Mouse (Mus musculus) spleen, adult 12 weeks (tissue): ENCODE data around the gene Dzip3.

Source experiments
- DNase-seq: peaks from one replicate; pipeline ENCODE4 v3.0.0; 2022; ENCODE audit warnings: low spot score

Gene Dzip3

GRCm38 (mm10) chr16:48993559-48994342 lies at the start of gene Dzip3, which contains the start of gene Cip2a:
Dzip3 (minus strand) TSS chr16:48994165.
Cip2a (plus strand) TSS chr16:48994185.
- peak; percentile 76 for DNase-seq

GRCm38 (mm10) chr16:49040554-49041221 lies 46.7 kb upstream of the Dzip3 start:
- DNase-seq = no peak

- DNase-seq = no peak
These were observed 43.8 kb upstream of the Dzip3 start for GRCm38 (mm10) chr16:49037771-49038170.

GRCm38 (mm10) chr16:49035852-49036251 lies 41.9 kb upstream of the Dzip3 start:
- no peak for DNase-seq

- DNase-seq = no peak
These were observed 22.8 kb upstream of the Dzip3 start for GRCm38 (mm10) chr16:49016620-49017332.

- DNase-seq = no peak
These were observed 10.2 kb upstream of the Dzip3 start for GRCm38 (mm10) chr16:49004151-49004550.

GRCm38 (mm10) chr16:48994343-48994693 lies 353 bp upstream of the Dzip3 start:
- no peak for DNase-seq

- DNase-seq = no peak
These were observed 770 bp downstream of the Dzip3 start for GRCm38 (mm10) chr16:48993231-48993558.

GRCm38 (mm10) chr16:48992437-48993230 lies 1.3 kb downstream of the Dzip3 start:
- DNase-seq = no peak

GRCm38 (mm10) chr16:48989700-48990099 lies 4.3 kb downstream of the Dzip3 start:
- DNase-seq = no peak

- DNase-seq = no peak
These were observed 8.8 kb downstream of the Dzip3 start for GRCm38 (mm10) chr16:48985034-48985627.

- no peak for DNase-seq
These were observed 14.0 kb downstream of the Dzip3 start for GRCm38 (mm10) chr16:48979965-48980364.

- DNase-seq = no peak
These were observed 20.4 kb downstream of the Dzip3 start for GRCm38 (mm10) chr16:48973548-48973947.

GRCm38 (mm10) chr16:48972996-48973395 lies 21.0 kb downstream of the Dzip3 start:
- no peak for DNase-seq

- no peak for DNase-seq
These were observed 52.2 kb downstream of the Dzip3 start for GRCm38 (mm10) chr16:48941805-48942204.

- DNase-seq = no peak
These were observed 70.2 kb downstream of the Dzip3 start for GRCm38 (mm10) chr16:48923724-48924123.

- no peak for DNase-seq
These were observed 80.8 kb downstream of the Dzip3 start for GRCm38 (mm10) chr16:48913206-48913605.

GRCm38 (mm10) chr16:48911184-48911583 lies 82.8 kb downstream of the Dzip3 start:
- DNase-seq = no peak

GRCm38 (mm10) chr16:48899868-48900267 lies 94.1 kb downstream of the Dzip3 start:
- DNase-seq = no peak

GRCm38 (mm10) chr16:48890733-48891132 lies 103.2 kb downstream of the Dzip3 start:
- no peak for DNase-seq
